Mouse (Mus musculus): ENCODE data around the gene Wipi1.

The Wipi1 gene

DNA sequence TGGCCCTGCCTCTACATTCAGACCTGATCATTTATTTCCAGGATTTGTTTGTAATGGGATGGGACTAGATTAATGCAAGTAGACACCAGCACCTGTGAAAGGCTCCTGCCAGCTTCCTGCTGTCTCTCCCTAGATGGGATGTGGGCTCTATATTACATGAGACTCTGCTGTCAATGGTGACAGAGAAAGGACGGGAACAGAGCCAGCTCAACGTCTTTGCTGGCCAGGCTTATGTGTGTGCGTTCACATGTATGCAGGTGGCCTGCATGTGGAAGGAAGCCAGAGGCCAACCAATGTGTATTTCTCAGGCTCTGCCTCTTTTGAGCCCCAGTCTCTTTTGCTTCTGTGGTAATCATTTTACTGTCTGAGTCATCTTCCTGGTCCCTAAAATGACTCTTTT is 33.2 kb downstream of the Wipi1 start:
- no peak for DNase-seq (ENCODE audit: low read depth, low spot score)

DNA sequence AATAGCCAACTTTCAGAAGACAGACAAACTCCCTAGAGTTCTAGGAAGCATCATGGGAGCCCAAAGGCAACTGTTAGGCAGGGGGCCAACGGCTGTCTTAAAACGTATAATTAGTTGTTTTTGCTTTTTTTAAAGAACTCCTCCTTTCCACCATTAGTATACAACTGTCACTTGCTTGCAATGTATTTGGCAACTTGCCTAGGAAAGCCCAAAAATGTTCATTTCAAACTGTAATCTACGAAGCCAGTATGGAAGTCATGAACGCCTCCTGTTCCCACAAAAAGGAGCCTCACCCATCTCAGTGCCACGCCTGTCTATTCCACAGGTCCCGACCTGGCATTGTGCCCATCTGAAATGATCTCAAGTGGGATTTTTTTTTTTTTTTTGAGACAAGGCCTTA is 35.9 kb downstream of the Wipi1 start:
- no peak for DNase-seq (ENCODE audit: low read depth, low spot score)

DNA sequence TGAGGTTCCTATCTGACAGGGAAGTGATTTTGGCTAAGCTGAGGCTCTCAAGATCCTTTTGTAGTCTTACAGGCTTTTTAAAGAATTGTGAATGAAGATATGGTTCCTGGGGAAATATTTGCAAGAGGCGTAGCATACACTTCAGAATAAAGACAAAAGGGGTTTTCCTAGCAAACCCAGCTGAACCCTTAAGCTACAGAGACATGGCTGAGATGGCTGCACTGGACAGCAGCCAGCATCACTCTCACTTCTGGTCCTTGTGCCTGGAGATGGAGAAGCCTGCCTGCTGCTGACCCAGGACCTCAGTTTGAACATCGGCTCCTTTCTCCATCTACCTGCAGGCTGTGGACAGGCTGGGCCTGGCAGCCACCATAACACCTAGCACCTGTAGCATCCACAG is 37.2 kb downstream of the Wipi1 start:
- DNase-seq (ENCODE audit: low read depth, low spot score): no peak

DNA sequence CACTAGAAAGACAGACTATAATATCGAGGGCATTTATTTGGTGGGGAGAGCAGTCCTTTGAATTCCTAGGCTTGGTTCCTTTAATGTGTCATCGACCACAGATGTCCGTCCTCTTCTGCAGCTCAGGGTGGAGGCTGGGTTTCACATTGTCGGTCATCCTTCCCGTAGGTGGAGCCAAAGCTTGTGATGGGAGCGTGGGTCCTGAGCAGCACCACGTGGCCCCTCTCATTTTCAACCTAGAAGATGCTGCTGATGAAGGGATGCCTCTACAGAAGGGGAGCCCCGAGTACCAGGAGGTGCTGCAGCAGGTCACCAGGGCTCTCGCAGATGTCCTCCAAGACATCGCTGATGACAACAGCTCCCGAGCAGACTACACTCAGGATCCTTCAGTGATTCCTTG is 39.7 kb downstream of the Wipi1 start:
- DNase-seq (ENCODE audit: low read depth, low spot score): no peak

DNA sequence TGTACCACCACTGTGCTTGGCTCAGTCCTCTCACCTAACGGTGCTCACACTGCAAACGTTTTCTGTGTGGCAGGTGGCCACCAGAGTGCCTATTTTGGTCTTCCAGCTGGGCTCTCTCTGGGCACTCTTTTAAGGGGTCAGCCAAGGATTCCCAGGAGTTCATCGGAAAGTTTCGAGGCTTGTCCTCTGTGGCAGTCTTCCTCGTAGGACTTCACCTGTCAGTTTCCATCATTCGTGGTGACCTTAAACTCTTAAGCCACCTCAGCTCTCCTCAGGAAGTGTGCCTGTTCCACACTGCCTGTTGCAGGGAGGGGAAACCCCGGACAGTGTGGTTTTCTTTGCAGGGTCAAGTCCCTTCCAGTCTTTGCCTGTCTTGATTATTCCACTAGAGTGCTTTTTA is 42.0 kb downstream of the Wipi1 start:
- DNase-seq (ENCODE audit: low read depth, low spot score): no peak

DNA sequence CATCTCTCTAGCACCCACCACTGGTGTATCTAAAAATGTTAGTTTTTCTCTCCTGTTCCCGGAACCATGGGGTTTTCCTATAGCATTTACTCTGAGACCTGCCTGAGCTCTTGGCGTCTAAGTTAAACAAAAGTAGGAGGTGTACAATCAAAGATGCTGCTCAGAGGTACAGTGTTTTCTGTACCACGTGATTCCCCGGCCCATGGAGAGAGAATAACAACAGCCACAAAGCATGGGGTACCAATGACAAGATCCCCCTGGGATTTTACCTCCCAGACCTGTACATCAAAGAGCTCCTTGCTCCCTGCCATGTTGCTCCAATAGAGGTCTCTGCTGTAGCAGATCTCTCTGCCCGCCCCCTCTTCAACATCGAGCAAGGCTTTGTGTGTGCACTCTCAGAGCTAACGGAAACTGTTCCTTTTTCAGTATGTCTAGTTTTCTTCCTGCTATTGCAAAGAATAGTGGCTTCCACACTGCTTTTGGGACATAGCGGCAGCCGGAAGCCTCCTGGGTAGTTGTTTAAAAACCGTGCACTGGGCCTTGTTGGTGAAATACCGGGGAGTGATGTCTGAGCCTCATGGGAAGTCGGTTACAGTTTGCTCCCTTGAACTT is 42.7 kb downstream of the Wipi1 start:
- DNase-seq (ENCODE audit: low read depth, low spot score): no peak

DNA sequence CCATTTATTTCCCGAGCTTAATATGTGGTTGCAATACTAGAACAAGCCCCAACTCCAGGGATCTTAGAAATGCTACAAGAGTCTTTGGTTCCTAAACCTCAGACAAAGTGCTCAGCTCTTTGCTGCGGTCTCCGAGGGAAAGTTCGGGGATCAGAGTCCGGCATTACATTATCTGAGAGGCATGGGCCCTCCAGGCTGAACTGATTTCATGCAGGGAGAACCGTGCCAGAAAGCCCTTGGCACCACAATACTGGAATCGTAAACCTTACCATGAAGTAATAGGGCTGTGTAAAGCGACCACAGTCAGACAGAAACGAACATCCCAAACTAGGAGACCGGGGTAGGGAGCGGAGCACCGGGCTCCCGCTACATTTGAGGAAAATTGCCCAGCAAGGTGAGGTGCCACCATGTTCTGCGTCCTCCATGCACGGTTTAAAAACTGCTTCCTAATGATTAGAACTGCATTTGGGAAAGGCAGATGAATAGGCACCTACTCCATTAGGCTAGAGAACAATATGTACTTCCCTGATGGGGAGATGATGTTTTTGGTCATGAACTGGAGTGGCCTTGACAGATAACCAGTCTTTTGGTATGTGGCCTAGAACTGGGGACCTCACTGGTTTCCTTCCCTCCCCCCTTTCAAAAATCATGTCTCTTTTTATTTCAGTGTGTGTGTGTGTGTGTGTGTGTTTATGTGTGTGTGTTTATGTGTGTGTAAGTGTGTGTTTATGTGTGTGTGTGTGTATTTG is 47.1 kb downstream of the Wipi1 start:
- no peak for DNase-seq (ENCODE audit: low read depth, low spot score)

DNA sequence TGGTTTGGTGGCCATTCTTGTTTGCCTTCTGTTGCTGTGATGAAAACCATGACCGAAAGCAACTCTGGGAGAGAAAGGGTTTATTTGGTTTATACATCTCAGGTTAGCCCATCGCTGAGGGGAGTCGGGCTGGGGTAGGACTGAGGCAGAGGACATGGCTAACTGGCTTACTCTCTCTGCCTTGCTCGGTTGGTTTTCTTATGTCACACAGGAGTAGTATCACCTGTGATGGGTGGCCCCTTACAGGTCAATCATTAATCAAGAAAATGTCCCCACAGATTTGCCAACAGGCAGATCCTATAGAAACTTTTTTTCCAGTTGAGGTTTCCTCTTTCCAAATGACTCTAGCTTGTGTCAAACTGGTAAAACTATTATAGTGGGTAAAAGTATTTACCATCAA is 48.1 kb downstream of the Wipi1 start:
- DNase-seq (ENCODE audit: low read depth, low spot score): no peak

DNA sequence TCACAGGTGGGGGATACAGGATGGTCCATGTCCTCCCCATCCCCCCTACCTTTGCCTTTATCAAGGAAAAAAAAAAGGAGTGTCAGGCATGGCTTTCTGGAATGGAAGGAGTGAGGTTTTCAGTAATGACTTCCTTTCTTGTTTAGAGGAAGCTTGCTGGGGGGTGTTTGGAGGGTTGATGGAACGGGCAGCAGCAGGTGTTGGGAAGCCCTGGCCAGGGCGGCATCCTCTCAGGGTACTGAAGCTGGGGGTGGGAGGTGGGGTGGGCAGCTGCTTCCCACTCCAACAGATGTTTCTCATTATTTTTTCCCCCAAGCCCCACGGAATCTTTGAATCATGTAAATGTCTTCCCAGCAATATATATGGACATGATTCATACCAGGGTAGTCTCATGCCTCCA is 50.3 kb downstream of the Wipi1 start:
- no peak for DNase-seq (ENCODE audit: low read depth, low spot score)

DNA sequence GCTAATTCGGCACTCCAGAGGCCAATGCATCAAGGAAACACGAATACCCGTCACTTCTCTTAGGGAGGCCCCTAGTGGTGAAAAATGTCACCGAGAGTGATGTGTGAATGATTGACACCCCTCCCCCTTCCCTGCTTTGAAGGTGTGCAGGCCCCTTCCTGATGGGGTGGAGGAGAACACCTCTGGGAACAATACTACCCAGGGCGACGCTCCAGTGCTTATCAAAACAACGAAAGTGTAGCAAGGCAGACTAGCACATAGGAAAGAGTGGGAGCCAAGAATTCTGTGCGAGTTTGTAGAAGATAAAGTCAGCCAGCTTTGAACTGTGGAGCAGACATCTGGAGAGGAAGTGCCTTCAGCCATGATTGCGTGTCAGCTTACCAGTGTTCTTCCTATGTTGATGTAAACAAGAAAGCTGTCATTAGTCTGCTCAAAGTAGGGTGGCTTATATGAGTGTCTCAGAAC is 50.9 kb downstream of the Wipi1 start:
- no peak for DNase-seq (ENCODE audit: low read depth, low spot score)

DNA sequence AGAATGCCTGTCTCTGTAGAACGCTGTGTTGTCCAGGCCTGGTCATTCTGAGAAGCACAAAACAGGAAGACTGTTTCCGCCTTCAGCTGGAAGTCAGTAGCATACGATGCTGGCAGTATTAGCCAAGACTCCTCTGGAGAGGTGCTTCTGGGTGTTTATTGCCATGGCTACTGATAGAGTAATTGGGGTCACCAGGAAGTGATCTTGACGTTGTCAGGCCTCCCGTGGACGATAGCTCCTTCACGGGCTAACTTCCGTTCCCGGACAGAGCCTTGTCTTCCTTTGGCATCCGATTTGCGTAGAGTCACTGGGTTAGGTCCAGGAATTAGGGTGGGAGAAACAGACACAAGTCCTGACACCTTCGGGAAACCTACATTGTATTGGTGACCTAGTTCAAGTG is 52.5 kb downstream of the Wipi1 start:
- DNase-seq (ENCODE audit: low read depth, low spot score): no peak

DNA sequence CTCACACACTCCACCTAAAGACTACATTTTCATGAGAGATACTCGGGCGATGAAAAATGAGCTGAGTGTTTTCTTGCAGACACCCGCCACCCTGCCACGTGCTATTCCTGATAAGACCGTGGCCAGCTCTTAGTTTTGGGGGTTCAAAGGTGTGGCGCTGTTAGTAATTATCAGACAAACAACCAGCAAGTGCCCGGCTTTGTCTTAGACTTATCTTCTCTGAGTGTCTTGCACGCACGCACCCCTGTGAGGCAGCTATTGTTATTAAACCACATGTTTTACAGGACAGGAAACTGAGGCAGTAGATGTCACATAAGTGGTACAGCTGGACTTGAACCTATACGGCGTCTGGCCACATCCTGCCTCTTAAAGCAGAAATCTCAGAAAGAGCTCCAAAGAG is 54.3 kb downstream of the Wipi1 start:
- no peak for DNase-seq (ENCODE audit: low read depth, low spot score)

DNA sequence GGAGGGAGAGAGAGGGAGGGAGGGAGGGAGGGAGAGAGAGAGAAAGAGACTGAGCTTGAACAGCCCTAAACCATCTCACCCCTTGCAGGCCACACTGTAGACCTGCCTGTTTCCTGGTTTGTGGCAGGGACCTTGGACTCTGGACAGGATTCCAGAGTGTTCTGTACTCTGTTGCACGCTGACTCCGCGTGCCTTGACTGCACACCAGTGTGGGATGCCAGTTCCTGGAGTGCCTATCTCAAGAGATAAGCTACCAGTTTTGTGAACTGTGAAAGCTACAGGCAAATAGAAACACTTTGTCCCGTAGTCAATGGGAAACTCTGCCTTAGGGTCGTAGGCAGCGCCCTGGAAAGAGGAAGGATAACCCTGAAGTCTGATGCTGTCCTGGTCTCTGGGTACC is 55.6 kb downstream of the Wipi1 start:
- DNase-seq (ENCODE audit: low read depth, low spot score): no peak

DNA sequence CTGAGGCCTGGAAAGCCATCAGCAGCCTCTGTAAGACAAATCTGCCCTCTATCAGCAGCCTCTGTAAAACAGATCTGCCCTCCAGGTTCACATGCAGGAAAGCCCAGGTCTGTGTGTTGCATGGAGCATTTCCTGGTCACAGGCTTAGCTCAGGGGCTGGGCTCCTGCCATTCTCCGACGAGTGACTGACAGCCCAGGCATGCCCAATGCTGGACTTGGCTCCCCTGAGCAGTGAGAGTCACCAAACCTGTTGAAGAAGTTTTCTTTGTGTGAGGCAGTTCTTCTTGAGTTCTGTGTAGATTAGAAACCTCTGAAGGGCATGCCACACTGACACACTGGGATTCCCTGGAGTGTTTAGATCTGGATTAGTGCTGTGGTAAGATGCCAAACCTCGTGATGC is 57.3 kb downstream of the Wipi1 start:
- DNase-seq (ENCODE audit: low read depth, low spot score): no peak

DNA sequence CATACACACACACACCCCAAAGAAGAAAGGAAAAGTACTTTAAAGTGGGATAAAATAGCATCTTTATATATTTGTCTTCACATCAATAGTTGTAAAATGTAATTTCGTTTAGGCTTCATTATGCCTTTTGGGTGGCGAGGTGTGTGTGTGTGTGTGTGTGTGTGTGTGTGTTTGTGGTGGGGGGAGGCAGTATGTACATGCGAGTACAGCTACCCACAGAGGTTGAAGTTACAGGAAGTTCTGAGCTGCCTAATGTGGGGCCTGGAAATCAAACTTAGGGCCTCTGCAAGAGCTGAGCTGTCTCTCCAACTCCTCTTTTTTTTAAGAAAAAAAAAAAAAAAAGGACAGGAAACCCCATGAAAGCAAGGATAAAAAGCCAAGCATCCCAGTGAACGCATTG is 57.8 kb downstream of the Wipi1 start:
- DNase-seq (ENCODE audit: low read depth, low spot score): no peak

DNA sequence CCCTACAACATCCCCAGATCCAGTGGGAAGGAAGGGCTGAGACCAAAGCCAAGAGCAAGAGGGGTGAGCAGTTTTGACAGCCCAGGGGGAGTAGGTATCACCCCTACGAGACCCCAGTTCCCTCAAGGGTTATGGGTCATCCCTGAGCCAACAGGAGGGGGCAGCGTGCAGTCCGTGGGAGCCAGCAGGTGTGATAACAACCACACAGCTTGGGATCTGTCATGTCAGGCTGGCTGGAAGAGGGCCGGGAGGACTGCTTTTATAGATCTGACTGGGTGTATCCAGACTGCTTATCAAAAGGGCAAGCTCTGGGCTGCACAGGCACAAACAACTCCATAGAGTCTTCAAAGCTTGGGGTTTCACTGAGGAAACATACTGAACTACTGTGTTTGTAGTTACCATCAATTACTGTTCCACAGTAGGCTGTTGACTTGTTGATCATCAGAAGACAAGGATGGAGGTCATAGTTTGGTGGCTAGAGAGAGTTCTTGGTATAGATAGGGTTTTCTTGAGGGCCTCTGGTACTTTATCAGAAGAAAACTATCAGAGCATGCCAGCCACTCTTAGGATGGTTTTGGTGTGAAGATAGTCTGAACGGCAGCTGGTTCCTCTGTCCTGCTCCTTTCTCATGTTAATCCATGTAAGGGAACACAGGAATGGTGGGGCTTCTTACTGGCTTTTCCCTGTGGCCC is 62.0 kb downstream of the Wipi1 start:
- DNase-seq (ENCODE audit: low read depth, low spot score): no peak

DNA sequence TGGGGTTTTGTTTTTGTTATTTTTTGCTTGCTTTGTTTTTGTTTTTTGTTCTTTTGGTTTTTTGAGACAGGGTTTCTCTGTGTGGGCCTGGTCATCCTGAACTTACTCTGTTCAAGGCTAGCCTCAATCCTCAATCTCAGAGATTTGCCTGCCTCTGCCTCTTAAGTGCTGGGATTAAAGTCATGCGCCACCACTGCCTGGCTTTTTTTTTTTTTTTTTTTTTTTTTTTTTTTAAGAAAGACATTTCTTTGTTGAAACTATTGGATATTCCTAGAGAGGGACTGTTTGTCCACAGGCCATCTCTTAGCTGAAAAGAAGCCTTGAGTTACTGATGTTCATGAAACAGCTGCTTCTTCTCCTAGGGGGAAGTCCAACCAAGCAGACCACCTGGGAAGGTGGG is 64.1 kb downstream of the Wipi1 start:
- DNase-seq (ENCODE audit: low read depth, low spot score): no peak

DNA sequence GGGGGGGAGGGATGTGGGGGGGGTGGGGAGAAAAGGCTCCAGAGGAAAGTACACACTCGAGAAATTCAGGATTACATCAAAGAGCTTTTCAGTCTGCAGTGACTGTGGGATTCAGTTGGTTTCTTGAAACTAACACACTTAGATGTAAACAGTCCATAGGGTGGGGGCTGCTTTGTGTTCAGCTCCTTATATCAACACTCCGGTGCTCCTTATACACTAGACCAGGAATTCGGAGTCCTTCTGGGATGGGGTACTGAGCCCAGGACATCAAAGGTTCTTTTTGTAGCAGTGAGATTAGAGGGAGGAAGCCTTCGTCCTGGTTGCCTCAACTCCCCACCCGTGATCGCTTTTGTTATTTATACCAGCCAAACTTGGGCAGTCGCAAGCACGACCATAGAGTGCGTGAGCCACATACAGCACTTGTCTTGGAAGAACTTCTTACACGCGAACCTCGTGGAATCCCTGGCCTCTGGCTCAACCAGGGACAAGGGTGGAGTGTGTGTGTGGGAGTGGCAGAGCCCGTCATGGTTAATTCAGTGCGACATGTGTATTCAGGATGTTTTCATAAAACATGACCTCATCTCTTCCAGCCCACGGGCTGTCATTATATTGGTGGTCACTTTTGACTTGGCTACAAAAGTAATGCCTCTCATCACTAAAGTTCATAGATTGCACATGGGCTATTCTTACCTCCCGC is 65.3 kb downstream of the Wipi1 start:
- no peak for DNase-seq (ENCODE audit: low read depth, low spot score)

DNA sequence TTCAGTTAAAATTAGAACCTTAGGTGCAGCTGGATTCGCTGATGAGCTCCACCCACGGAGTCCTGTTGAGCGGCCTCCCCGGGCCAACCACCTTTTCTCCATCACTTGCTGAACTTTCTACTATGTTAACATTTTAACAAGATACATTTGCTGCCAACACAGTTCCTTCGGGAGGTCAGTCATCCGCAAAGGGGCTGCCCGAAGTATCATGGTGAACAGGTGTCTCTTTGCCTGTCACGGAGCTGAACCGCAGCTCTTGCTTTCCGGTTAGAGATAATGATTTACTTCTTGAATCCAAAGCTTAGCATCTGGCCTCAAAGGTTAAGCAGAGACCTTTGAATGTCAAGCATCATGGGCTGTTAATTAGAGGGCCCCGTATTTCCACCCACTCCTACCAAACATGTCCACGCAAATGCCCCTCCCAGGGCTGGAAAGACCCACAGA is 66.0 kb downstream of the Wipi1 start:
- DNase-seq (ENCODE audit: low read depth, low spot score): no peak

DNA sequence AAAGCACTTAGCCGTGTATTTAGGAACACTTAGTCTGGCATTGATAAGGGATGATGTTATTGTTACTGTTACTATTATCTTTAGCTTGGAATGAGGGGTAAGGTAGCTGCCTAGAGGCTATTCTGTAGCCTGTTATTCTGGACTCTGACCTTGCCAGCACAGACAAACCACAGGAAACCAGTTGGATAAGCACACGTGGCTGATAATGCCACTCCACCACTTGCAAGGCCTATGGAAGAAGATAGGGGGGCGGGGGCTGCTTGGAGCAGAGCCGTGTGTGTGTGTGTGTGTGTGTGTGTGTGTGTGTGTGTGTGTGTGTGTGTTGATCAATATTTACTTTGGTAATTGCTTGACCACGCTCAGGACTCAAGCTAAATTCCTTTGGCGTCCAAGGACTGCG is 66.5 kb downstream of the Wipi1 start:
- no peak for DNase-seq (ENCODE audit: low read depth, low spot score)

DNA sequence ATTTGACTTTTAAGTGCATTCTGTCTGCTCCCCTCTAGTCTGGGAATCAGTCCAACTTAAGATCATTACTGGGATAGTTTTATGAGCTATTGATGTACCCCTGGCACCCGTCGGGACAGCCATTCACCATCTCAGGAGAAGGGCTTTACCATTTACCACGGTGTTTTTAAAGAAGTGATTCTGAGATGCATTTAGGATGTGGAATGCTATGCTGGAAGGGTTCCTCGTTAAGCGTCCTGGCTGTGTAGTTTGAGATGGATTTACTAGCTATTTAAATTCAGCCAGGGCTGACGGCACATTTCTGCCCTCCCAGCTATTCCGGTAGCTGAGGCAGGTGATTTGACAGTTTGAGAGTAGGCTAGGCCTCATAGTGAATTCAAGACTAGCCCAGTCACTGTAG is 67.3 kb downstream of the Wipi1 start:
- DNase-seq (ENCODE audit: low read depth, low spot score): no peak

DNA sequence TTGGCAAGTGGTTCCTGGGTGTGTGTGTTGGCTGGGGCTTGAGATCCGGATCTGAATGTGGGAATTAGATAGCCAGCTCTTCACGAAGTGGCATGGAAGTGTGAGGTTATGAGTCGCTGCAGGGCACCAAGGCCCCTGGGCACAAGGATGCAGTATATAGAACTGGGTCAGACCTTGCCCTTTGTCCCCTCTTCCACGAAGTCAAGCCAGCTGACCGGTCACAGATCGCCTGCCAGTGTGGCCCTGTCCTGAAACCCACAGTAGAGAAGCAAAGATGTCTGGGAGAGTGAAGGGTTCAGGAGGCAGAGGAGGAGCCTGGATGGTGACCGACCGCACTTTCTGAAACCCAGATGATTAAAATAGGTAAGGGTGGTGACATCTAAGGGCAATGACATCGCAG is 68.3 kb downstream of the Wipi1 start:
- no peak for DNase-seq (ENCODE audit: low read depth, low spot score)
